Mouse (Mus musculus) adrenal gland, postnatal 14 days (tissue): ENCODE results near the gene Tlcd2. TPM values are rescaled to one million over a fixed set of nuclear protein-coding genes. Genes with fewer than 3 reads are reported as not detected.

Source experiments
- DNase-seq: peaks from one replicate; pipeline ENCODE4 v3.0.0; 2021; ENCODE audit warnings: mixed read lengths
- microRNA-seq, 2 experiments: library from miRNA; unstranded; fragments of <30 nt; microRNA quantifications; one replicate each; pipeline ENCODE4 v1.2.0; 2021
- total RNA-seq: library from RNA; stranded (reverse); gene quantifications from 2 replicates; pipeline ENCODE4 v1.2.3, GENCODE M21; 2021

The Tlcd2 gene
- total RNA-seq, 1 experiment from 2014 or later: 24.7 TPM

- DNase-seq: no peak
These were observed 58.5 kb downstream of the Tlcd2 start for GRCm38 (mm10) chr11:75519834-75520633.

Small RNA genes within 50 kb of the gene (microRNA-seq; reads per million reads assigned to microRNA genes)
- gene Mir22: 9,044 to 50,218 reads per million in 2 experiments

Other genes starting within 250 kb of the Tlcd2 start
- gene Rpa1, start 113.4 kb upstream of the Tlcd2 start, total RNA-seq: 58.2 and 59.3 TPM in 2 replicates
- 8.3 and 10.3 TPM in 2 replicates for gene Smyd4, start 113.3 kb upstream of the Tlcd2 start, total RNA-seq
- 54.0 and 116 TPM in 2 replicates for gene Serpinf1, start 39.0 kb upstream of the Tlcd2 start, total RNA-seq
- 6.8 and 123 TPM in 2 replicates for gene Serpinf2, start 22.1 kb upstream of the Tlcd2 start, total RNA-seq
- gene Wdr81, start 7.0 kb upstream of the Tlcd2 start, total RNA-seq: 14.2 and 16.5 TPM in 2 replicates
- 127 and 135 TPM in 2 replicates for gene Prpf8, start 25.1 kb downstream of the Tlcd2 start, total RNA-seq
- gene Rilp, start 48.4 kb downstream of the Tlcd2 start, total RNA-seq: 14.3 and 15.9 TPM in 2 replicates
- gene Scarf1, start 51.8 kb downstream of the Tlcd2 start, total RNA-seq: 12.7 and 14.6 TPM in 2 replicates
- gene Slc43a2, start 70.0 kb downstream of the Tlcd2 start, total RNA-seq: 22.4 and 29.2 TPM in 2 replicates
- 150 and 164 TPM in 2 replicates for gene Pitpna, start 126.4 kb downstream of the Tlcd2 start, total RNA-seq
- gene Inpp5k, start 169.3 kb downstream of the Tlcd2 start, total RNA-seq: 32.3 and 41.8 TPM in 2 replicates
- 148 and 155 TPM in 2 replicates for gene Myo1c, start 188.8 kb downstream of the Tlcd2 start, total RNA-seq
- 100 and 101 TPM in 2 replicates for gene Crk, start 217.5 kb downstream of the Tlcd2 start, total RNA-seq